Mouse (Mus musculus) testis, postnatal 10 days (tissue): ENCODE results near the gene Zfp809.

Experiments
- DNase-seq: peaks from one replicate; pipeline ENCODE4 v3.0.0; 2021; ENCODE audit warnings: low spot score

Gene Zfp809

DNA sequence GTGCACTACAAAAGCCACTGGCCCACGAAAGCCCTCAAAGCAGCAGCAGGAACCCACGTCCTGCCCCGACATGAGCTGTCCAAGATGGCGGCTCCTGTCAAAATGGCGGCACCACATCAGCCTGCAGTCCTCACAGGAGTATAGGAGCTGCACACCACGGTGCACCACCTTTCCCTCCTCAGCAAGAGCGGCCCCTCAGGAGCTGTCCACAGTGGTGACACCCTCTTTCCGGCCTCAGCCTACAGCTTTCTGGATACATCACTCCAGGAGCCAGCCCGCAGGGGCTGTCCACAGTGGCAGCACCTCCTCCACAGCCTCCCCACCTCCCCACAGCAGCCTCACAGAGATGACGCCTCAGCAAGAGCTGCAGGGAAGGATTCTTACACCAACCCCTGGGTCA, 37.1 kb downstream of the Zfp809 start:
- DNase-seq, result no peak

DNA sequence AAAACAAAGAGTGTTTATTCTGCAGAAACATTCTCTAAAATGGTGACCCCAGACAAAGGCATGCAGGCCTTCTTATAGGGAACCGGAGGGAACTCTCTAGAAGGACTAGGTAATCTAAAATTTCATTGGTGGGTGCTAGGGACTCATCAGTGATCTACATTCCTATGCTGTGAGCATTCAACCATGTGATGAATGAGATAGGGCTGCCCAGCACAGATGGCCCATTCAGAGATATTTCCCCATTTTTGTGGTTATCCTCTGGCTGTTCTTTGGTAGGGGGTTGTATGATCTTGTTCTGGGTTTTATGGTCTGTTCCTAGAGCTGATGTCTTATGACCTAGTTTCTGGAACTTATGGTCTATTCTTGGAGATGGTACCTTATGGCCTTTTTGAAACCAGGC, 43.4 kb downstream of the Zfp809 start:
- no peak for DNase-seq

DNA sequence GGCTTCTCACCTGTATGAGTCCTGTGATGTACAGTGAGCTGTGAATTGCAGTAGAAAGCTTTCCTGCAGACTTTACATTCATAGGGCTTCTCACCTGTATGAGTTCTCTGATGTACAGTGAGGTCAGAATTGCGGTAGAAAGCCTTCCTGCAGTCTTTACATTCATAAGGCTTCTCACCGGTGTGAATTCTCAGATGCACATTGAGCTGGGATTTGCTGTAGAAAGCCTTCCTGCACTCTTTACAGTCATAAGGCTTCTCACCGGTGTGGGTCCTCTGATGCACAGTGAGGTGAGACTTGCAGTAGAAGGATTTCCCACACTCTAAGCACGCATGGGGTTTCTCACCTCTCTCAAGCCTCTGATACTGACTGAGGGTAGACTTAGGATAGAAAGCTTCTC, 53.2 kb downstream of the Zfp809 start:
- DNase-seq, result no peak
